8 mouse cellular contexts compared by ENCODE assay signal in genomic region chr15:5045560-5046284, GRCm38 (mm10). TPM values are rescaled to one million over a fixed set of nuclear protein-coding genes. Genes with fewer than 3 reads are reported as not detected.
DNase-seq lines count a peak whose midpoint lies in the region; ATAC-seq and TF ChIP-seq lines count a peak whose summit lies in the region.

No protein-coding gene starts in this region.

- H3K4me3 ChIP-seq in hindbrain, embryonic 14.5 days (replicated peaks; ENCODE audit: low read length), result no peak overlapping the region
- no peak overlapping the region for H3K4me3 ChIP-seq in myocyte

- no peaks in the 10 kb centered on the region for H3K79me2 ChIP-seq in myocyte (ENCODE audit: control insufficient read depth, insufficient read depth)

- H3K36me3 ChIP-seq in hindbrain, embryonic 14.5 days (replicated peaks; ENCODE audit: control insufficient read depth, insufficient read depth), result no peaks in the 10 kb centered on the region
- H3K36me3 ChIP-seq in myocyte (ENCODE audit: control insufficient read depth, insufficient read depth), result no peaks in the 10 kb centered on the region

- H3K27ac ChIP-seq in hindbrain, embryonic 14.5 days, result no peak overlapping the region

- TF ChIP-seq POLR2A in brain, embryonic 14.5 days (IDR thresholded peaks at IDR 0.05; ENCODE audit: borderline replicate concordance, extremely low read depth, insufficient read depth, insufficient read length, poor library complexity, severe bottlenecking), result no peak
- TF ChIP-seq POLR2A in myocyte (IDR thresholded peaks at IDR 0.05; ENCODE audit: insufficient read length, low read depth), result no peak

- H3K9ac ChIP-seq in hindbrain, embryonic 14.5 days, result no peak overlapping the region

- H3K9me3 ChIP-seq in hindbrain, embryonic 14.5 days (ENCODE audit: control insufficient read depth, low read length), result no peaks in the 10 kb centered on the region

- TF ChIP-seq CTCF in brain, embryonic 14.5 days (IDR thresholded peaks at IDR 0.05; ENCODE audit: borderline replicate concordance, extremely low read depth, insufficient read depth, insufficient read length), result no peak

- H3ac ChIP-seq in myocyte (ENCODE audit: control insufficient read depth, insufficient read length), result no peak overlapping the region

- ATAC-seq in hindbrain, embryonic 14.5 days (ENCODE audit: low FRiP score), result peak; percentile 60; the same call in 1 of the 2 replicates

- DNase-seq in layer of hippocampus, adult 11-12 months (ENCODE audit: low spot score), result peak; percentile 28
- no peak for DNase-seq in layer of hippocampus, postnatal 36 days
- DNase-seq in brain, embryonic 14.5 days (ENCODE audit: low read depth), result peak; percentile 79
- no peak for DNase-seq in hindbrain, embryonic 14.5 days (ENCODE audit: low spot score)
- DNase-seq in gastrocnemius, adult 8-10 months (ENCODE audit: low spot score in 2 of 2), result no peak
- no peak for DNase-seq in adrenal gland, adult 18-20 months (ENCODE audit: low spot score in 2 of 2)
- no peak for DNase-seq in B cell, adult 2 months

- H3K4me1 ChIP-seq in hindbrain, embryonic 14.5 days (replicated peaks; ENCODE audit: control insufficient read depth, insufficient read depth, low read length), result no peaks in the 10 kb centered on the region

- WGBS in hindbrain, embryonic 14.5 days, result 58% methylated on average over 11 of the region's 11 CpGs

- H3K4me2 ChIP-seq in hindbrain, embryonic 14.5 days (replicated peaks), result no peak overlapping the region
- peak overlapping the region; percentile 54 for H3K4me2 ChIP-seq in myocyte (ENCODE audit: low read depth)

- no peaks in the 10 kb centered on the region for H3K27me3 ChIP-seq in hindbrain, embryonic 14.5 days (ENCODE audit: control insufficient read depth, insufficient read depth, low read length)
- H3K27me3 ChIP-seq in myocyte (ENCODE audit: control insufficient read depth, insufficient read depth, insufficient read length), result no peaks in the 10 kb centered on the region

TF ChIP-seq in myocyte, 11 proteins besides CTCF, POLR2A, EP300 and RAD21:
- TF ChIP-seq E2F4 (IDR thresholded peaks at IDR 0.05; ENCODE audit: insufficient read depth), result no peak
- no peak for TF ChIP-seq USF1 (IDR thresholded peaks at IDR 0.05; ENCODE audit: low read depth)
- TF ChIP-seq CEBPB (IDR thresholded peaks at IDR 0.05; ENCODE audit: insufficient read depth, poor library complexity, severe bottlenecking), result no peak
- TF ChIP-seq TCF12 (IDR thresholded peaks at IDR 0.05; ENCODE audit: insufficient read depth, poor library complexity, severe bottlenecking), result no peak
- TF ChIP-seq MAX (IDR thresholded peaks at IDR 0.05; ENCODE audit: low read depth), result no peak
- TF ChIP-seq MYOD1 (IDR thresholded peaks at IDR 0.05; ENCODE audit: control insufficient read depth in 1 of 3, insufficient read length in 2 of 3, low read depth in 2 of 3), result no peak
- no peak for TF ChIP-seq SRF (IDR thresholded peaks at IDR 0.05; ENCODE audit: control insufficient read depth, insufficient read length, low read depth)
- TF ChIP-seq MYOG (IDR thresholded peaks at IDR 0.05; ENCODE audit: control insufficient read depth in 1 of 3, insufficient read depth in 1 of 3, insufficient read length in 2 of 3, low read depth in 2 of 3), result no peak
- no peak for TF ChIP-seq TCF3 (IDR thresholded peaks at IDR 0.05; ENCODE audit: insufficient read length, low read depth)
- TF ChIP-seq REST (IDR thresholded peaks at IDR 0.05; ENCODE audit: insufficient read depth, insufficient read length), result no peak
- no peak for TF ChIP-seq POLR2AphosphoS2 (IDR thresholded peaks at IDR 0.05; ENCODE audit: insufficient read length, low read depth)

RNA-seq across cellular contexts. Expression of gene C7, which starts 17.8 kb away (rescaled TPM):
- total RNA-seq in layer of hippocampus, postnatal 36 days (2021), result under 1 TPM in 1 of 2 experiments, not detected in 1; 0.17 TPM
- polyA plus RNA-seq in brain, embryonic 14.5 days (2012; rRNA removed), result 0.14 and 0.20 TPM in 2 replicates
- polyA plus RNA-seq in hindbrain, embryonic 14.5 days (2014; fragmentation: Nextera tagmentation; extraction: Ambion mirVana), result 0.08 and 0.09 TPM in 2 replicates
- not detected for polyA plus RNA-seq in myocyte (2012; fragmentation: generic; extraction: Trizol)
- total RNA-seq in gastrocnemius, adult 8-10 months (2022), result 1 to 10 TPM in 2 of 4 experiments, under 1 TPM in 2; 0.29 to 4.9 (median 1.4) TPM
- 10 to 100 TPM; 15.3 to 42.7 TPM for total RNA-seq in adrenal gland, adult 18-20 months (2021)

Comparison
In these comparisons a context has a peak if more than half of its experiments do, and no peak if none do; other contexts are left out.
1. DNase-seq: peak in layer of hippocampus, adult 11-12 months (single experiment) and brain, embryonic 14.5 days (single experiment); none in layer of hippocampus, postnatal 36 days (0 of 2), hindbrain, embryonic 14.5 days (single experiment), gastrocnemius, adult 8-10 months (0 of 2), adrenal gland, adult 18-20 months (0 of 2) and B cell, adult 2 months (0 of 2).